Mouse (Mus musculus): ENCODE results near the gene Gli3.

Gene Gli3

DNA sequence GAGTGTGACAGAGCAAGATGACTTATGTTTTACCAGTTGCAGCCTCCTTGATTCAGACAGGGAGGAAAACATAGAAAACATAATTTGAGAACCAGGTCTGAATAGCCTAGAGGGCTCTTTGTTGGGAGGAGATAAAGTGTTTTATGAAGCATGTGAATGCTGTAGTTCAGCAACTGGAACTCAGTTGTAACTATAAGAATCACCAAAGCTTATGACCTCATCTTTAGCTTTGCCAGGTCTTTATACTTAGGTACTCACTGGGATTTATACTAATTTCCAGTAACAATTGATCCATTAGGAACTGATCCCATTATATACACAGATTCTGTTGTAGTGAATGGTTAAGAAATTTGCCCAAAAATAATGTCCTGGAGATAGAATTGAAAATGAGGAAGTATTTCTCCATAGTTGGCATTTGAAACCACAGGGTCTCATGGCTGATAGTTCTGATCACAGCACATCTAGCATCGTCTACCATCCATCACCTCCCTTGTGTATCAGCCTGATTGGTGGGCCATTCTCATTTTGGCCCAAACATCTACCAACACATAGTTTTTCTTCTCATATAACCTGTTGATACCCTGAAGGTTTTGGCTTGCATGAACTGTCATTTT lies 259.8 kb downstream of the Gli3 start:
- no peak for DNase-seq (ENCODE audit: low spot score)

DNA sequence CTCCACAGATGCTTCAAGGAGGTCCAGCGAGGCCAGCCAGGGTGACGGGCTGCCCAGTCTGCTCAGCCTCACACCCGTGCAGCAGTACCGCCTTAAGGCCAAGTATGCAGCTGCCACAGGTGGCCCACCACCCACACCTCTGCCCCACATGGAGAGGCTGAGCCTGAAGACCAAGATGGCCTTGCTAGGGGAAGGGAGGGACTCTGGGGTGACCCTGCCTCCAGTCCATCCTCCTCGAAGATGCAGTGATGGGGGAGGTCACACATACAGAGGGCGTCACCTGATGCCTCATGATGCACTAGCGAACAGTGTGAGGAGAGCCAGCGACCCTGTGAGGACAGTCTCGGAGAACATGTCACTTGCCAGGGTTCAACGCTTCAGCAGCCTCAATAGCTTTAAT lies 261.7 kb downstream of the Gli3 start:
- DNase-seq (ENCODE audit: low spot score): no peak

GRCm38 (mm10) chr13:15741771-15742170 lies 278.7 kb downstream of the Gli3 start:
- no peak for DNase-seq (ENCODE audit: low spot score)

DNA sequence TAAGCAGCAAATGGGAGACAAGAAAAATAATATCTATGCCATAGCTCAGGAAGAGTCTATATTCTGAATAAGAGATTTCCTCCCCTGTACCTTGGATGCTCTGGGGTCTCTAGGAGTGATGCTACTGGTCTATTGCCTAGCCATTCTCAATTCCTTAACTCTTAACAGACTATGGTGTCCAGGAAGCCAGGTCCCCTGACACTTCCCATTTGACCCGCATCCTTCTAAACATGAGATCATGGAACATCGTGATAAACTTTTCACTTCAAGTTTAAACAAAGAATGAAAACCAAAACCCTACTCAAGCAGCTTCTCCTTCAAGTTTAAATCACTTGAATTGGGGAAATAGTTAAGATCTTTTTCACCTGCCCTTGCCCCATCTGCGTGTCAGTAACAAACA lies 279.3 kb downstream of the Gli3 start:
- DNase-seq (ENCODE audit: low spot score): no peak

DNA sequence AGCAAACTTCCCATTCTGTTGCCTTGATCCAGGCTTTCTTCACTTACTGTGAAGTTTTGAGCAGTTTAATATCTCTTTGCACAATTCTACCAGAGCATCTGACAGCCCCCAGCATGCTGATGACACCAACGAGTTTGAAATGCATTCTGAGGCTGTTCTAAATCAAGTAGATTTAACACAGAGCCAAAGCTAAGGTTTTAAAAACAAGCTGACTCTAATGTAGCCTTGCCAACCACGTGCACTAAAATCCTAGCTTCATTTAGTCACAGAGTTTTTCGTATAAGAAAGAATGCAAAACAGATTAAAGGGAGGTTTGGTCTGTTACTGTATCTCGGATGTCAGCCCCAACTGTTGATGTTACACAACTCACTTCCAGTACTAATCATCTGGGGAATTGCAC lies 279.7 kb downstream of the Gli3 start:
- no peak for DNase-seq (ENCODE audit: low spot score)

- peak; percentile 55 for DNase-seq (ENCODE audit: low spot score)
Observed at GRCm38 (mm10) chr13:15758835-15759632, 296.0 kb downstream of the Gli3 start.

DNA sequence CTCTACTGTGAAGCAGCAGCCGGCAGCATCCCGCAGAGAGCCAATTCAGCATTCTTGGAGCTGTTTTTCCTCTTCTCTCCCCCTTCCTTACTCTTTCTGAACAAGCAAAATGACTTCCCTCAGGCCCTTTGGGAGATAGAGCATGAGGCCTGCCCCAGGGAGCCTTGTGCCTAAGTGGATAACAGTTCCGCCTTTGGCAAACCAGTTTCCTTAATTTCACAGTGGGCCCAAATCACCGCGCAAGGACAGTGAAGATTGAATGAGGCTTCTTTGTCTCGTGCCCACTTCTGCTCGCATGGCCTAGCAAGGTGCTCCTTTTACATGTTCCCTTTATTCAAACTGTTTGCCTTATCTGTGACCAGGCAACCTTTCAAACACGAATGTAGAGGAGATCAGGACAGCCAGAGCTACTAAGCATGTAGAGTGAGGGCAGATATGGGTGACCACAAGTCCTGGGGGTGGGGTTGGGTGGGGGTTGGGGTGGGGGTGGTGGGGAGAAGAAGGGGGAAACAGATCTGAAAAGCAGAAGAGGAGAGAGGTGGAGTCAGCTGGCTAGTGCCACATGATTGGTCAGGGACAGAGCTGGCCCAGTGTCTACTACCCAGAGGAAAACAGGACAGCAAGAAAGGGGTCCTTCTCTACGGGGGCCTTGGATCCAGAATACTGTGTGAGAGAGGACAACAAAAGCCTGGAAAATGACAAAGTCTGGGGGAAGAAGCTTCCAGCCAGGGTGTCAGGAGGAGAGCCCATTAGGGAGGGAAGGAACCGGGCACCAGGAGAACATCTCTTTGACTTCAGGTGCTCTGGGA lies 296.8 kb downstream of the Gli3 start:
- DNase-seq (ENCODE audit: low spot score): no peak

GRCm38 (mm10) chr13:15762291-15762690 lies 299.3 kb downstream of the Gli3 start:
- DNase-seq (ENCODE audit: low spot score): no peak

GRCm38 (mm10) chr13:15762901-15763417 lies 299.9 kb downstream of the Gli3 start:
- no peak for DNase-seq (ENCODE audit: low spot score)

- no peak for DNase-seq (ENCODE audit: low spot score)
Observed at GRCm38 (mm10) chr13:15777624-15778023, 314.6 kb downstream of the Gli3 start.
